Mouse (Mus musculus): ENCODE data around the gene Thap8.
A peak's percentile ranks its signal among the peaks of the same experiment; 100 is the strongest.

Gene Thap8

GRCm38 (mm10) chr7:30318142-30318541, 38.2 kb downstream of the Thap8 start:
- DNase-seq: no peak

- DNase-seq: no peak
Observed at GRCm38 (mm10) chr7:30320946-30321345, 41.1 kb downstream of the Thap8 start.

GRCm38 (mm10) chr7:30321539-30322284, 41.8 kb downstream of the Thap8 start, which contains the start of gene E130208F15Rik:
E130208F15Rik (plus strand) TSS chr7:30321740.
- DNase-seq: peak; percentile 68 to 80

- peak; percentile 95 to 97 for DNase-seq
Observed at GRCm38 (mm10) chr7:30322285-30322667, 42.4 kb downstream of the Thap8 start.

GRCm38 (mm10) chr7:30322865-30323264, 43.0 kb downstream of the Thap8 start:
- DNase-seq: no peak

GRCm38 (mm10) chr7:30323795-30324194, 43.9 kb downstream of the Thap8 start, which contains the start of gene Sdhaf1:
Sdhaf1 (minus strand) TSS chr7:30323895.
- DNase-seq: no peak

GRCm38 (mm10) chr7:30324300-30324944, 44.5 kb downstream of the Thap8 start:
- no peak for DNase-seq

- DNase-seq: peak; percentile 64 to 67
Observed at GRCm38 (mm10) chr7:30325364-30325763, 45.5 kb downstream of the Thap8 start.

GRCm38 (mm10) chr7:30326427-30326826, 46.5 kb downstream of the Thap8 start:
- no peak for DNase-seq

GRCm38 (mm10) chr7:30327140-30327539, 47.2 kb downstream of the Thap8 start:
- no peak for DNase-seq

GRCm38 (mm10) chr7:30328379-30328778, 48.5 kb downstream of the Thap8 start:
- no peak for DNase-seq

GRCm38 (mm10) chr7:30331887-30332286, 52.0 kb downstream of the Thap8 start:
- peak; percentile 69 to 75 for DNase-seq

- no peak for DNase-seq
Observed at GRCm38 (mm10) chr7:30332622-30333259, 52.8 kb downstream of the Thap8 start.

- DNase-seq: peak; percentile 42 to 63
Observed at GRCm38 (mm10) chr7:30333436-30333835, 53.5 kb downstream of the Thap8 start.

- DNase-seq: no peak
Observed at GRCm38 (mm10) chr7:30334563-30334962, 54.7 kb downstream of the Thap8 start.

- DNase-seq: no peak
Observed at GRCm38 (mm10) chr7:30335688-30336087, 55.8 kb downstream of the Thap8 start.

- peak; percentile 61 for DNase-seq
Observed at GRCm38 (mm10) chr7:30336384-30336783, 56.5 kb downstream of the Thap8 start.

- no peak for DNase-seq
Observed at GRCm38 (mm10) chr7:30339432-30340109, 59.7 kb downstream of the Thap8 start.
